Mouse (Mus musculus): Measurements from ENCODE around the gene Dnajb4.

- TF ChIP-seq CTCF (IDR thresholded peaks at IDR 0.05; ENCODE audit: control insufficient read depth, insufficient read depth, low read length) (no peak), POLR2A (IDR thresholded peaks at IDR 0.05; ENCODE audit: borderline replicate concordance, control insufficient read depth, low read depth, low read length) (no peak)
These were observed 29.5 kb downstream of the Dnajb4 start for GRCm38 (mm10) chr3:152180624-152181023.

All from bone marrow, adult 2 months (tissue).